Mouse (Mus musculus) neural tube, embryonic 11.5 days (tissue): Measurements from ENCODE around the gene Esp24. TPM values are rescaled to one million over a fixed set of nuclear protein-coding genes. Genes with fewer than 3 reads are reported as not detected.

Source experiments
- polyA plus RNA-seq: library from polyadenylated mRNA; unstranded; fragments of >200 nt; fragmentation: Nextera tagmentation; extraction: Ambion mirVana; gene quantifications from 2 replicates; pipeline ENCODE4 v1.2.1, GENCODE M21; 2014

The Esp24 gene
- polyA plus RNA-seq, 1 experiment from 2014 or later, result not detected

Other genes starting within 250 kb of the Esp24 start
- gene Gm21903, start 6.6 kb downstream of the Esp24 start, polyA plus RNA-seq, result not detected in 2 replicates
- gene Esp23, start 40.3 kb downstream of the Esp24 start, polyA plus RNA-seq, result not detected in 2 replicates
- gene Esp22, start 58.6 kb downstream of the Esp24 start, polyA plus RNA-seq, result not detected in 2 replicates